Mouse (Mus musculus) lung, embryonic 15.5 days (tissue): ENCODE measurements around the gene Vmp1. TPM values are rescaled to one million over a fixed set of nuclear protein-coding genes. Genes with fewer than 3 reads are reported as not detected.

Source experiments
- ATAC-seq: fragments of 200-750 bp; cut with Nextera tagmentation; 2 replicates; pipeline ENCODE4 v1.8.0; 2017; ENCODE audit warnings: moderate number of reproducible peaks, borderline replicate concordance; ENCODE audit not compliant: low FRiP score, low TSS enrichment; ENCODE audit errors: extremely low read depth
- H3K27ac ChIP-seq: fragments of 300-500 bp; sonication (generic); 2 replicates; pipeline ENCODE4 v1.5.1; 2015; ENCODE audit warnings: moderate library complexity, mild to moderate bottlenecking, inconsistent platforms
- H3K27me3 ChIP-seq: fragments of 300-500 bp; sonication (generic); 2 replicates; pipeline ENCODE4 v1.6.1; 2015; ENCODE audit warnings: inconsistent platforms
- H3K36me3 ChIP-seq: fragments of 300-500 bp; sonication (generic); 2 replicates; pipeline ENCODE4 v1.6.1; 2015; ENCODE audit warnings: inconsistent platforms
- H3K4me1 ChIP-seq: fragments of 300-500 bp; sonication (generic); 2 replicates; pipeline ENCODE4 v1.6.1; 2015; ENCODE audit warnings: inconsistent platforms
- H3K4me2 ChIP-seq: fragments of 300-500 bp; sonication (generic); 2 replicates; pipeline ENCODE4 v1.6.1; 2015; ENCODE audit warnings: inconsistent platforms, mild to moderate bottlenecking, moderate library complexity
- H3K4me3 ChIP-seq: fragments of 300-500 bp; sonication (generic); 2 replicates; pipeline ENCODE4 v1.5.1; 2015; ENCODE audit warnings: mild to moderate bottlenecking, inconsistent platforms
- H3K9ac ChIP-seq: fragments of 300-500 bp; sonication (generic); 2 replicates; pipeline ENCODE4 v1.6.1; 2015; ENCODE audit warnings: inconsistent platforms
- H3K9me3 ChIP-seq: fragments of 300-500 bp; sonication (generic); 2 replicates; pipeline ENCODE4 v1.6.1; 2016; ENCODE audit warnings: inconsistent platforms
- WGBS: fragments of 180-500 bp; shearing (Covaris S2); methylation state at CpG from one replicate; pipeline ENCODE4 v1.1.7; 2015; 5-methylcytosine and 5-hydroxymethylcytosine counted together
- polyA plus RNA-seq: library from polyadenylated mRNA; unstranded; fragments of >200 nt; fragmentation: Nextera tagmentation; extraction: Ambion mirVana; gene quantifications from 2 replicates; pipeline ENCODE4 v1.2.1, GENCODE M21; 2015

Gene Vmp1
- polyA plus RNA-seq, 1 experiment from 2014 or later = 107 TPM

DNA sequence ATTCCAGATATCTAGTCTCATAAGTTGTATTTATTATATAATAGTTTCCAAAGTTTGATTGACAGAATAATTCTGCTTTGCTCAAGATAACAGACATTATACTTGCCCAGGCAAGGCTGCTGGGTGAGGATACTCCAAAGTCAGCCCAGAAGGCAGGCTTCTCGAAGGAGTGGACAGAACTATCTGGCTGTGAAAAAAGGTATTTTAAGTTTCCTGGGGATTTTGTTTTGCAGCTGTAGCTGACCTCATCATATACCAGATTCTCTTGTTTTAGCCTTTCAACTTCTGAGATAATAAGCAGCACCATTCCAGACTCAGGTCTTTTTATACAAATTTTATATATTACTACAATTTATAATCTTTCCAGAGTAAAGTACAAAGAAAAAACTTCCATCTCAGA is 34.1 kb downstream of the Vmp1 start:
- H3K36me3 ChIP-seq = no peaks in the 10 kb centered on the region
- H3K27me3 ChIP-seq = no peaks in the 10 kb centered on the region
- no peak overlapping the region for H3K9ac ChIP-seq
- no peak overlapping the region for H3K4me3 ChIP-seq
- H3K27ac ChIP-seq = no peak overlapping the region
- H3K4me2 ChIP-seq = no peak overlapping the region
- H3K4me1 ChIP-seq = peaks cover 11% of the 10 kb centered on the region; the same call in 1 of the 2 replicates
- WGBS = 69% methylated on average over 1 of the region's 1 CpGs
- ATAC-seq = no peak
- H3K9me3 ChIP-seq = no peaks in the 10 kb centered on the region

DNA sequence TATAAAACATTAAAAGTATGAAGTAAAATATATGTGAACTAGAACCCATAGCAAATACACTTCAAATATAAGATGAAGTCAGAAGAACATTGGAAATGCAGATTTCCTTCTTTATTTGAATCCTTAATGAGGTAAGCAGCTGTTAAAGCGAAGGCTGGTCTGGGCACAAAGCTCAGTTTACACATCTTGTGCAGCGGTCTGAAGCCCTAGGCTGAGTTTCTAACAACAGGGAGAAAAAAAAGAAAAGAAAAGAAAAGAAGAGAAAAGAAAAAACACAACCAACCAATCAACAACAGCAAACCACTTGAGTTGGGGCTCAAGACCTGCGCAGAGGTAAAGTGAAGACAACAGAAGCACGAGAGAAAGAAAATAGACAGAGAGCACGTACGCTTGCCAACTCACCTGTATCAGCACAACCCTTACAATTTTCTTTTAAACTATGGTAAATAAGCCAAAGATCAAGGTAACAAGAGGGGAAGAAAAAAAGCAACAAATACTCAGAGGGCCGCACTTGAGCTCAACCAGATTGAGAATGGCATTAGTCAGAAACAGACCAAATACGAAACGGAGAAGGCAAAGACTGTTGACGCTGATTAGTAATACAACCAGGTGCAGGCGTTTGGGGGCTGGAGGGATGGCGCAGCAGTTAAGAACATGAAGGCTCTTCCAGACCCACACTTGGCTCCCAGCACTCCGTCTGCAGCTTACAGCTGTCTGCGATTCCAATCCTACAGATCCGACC is 35.8 kb downstream of the Vmp1 start:
- H3K36me3 ChIP-seq = no peaks in the 10 kb centered on the region
- peaks cover 10% of the 10 kb centered on the region; the same call in 1 of the 2 replicates for H3K4me1 ChIP-seq
- no peak overlapping the region for H3K9ac ChIP-seq
- H3K27me3 ChIP-seq = no peaks in the 10 kb centered on the region
- no peak overlapping the region for H3K27ac ChIP-seq
- ATAC-seq = no peak
- H3K9me3 ChIP-seq = no peaks in the 10 kb centered on the region
- H3K4me3 ChIP-seq = no peak overlapping the region
- WGBS = 73% methylated on average over 15 of the region's 15 CpGs
- no peak overlapping the region for H3K4me2 ChIP-seq

DNA sequence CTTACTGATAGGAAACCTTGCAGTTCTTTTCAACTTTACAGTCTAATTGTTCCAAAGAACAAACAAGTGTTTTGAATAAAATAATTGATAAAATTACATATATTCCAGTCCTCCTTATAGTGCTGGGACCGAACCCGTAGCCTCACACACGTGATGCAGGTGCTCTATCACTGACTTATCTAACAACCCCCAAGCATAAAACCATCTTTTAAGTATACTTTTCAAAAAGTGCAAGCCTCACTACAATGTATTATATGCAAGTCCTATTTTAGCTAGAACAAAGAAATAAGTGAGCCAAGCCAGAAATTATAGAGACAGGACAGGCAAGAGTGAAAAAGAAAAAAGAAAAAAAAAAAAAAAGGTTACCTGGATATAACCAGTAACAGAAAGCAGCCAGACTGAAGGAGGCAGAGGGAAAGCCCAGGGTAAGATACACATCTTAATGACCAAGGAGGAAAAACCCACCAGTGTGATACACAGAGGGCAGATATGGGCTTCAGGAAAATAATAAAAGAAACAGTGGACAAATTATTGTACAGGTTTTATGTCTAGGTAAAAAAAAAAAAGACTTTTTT is 36.7 kb downstream of the Vmp1 start:
- Histone ChIP-seq H3K9ac (no peak overlapping the region), H3K36me3 (peaks cover 4% of the 10 kb centered on the region; the same call in 1 of the 2 replicates), H3K4me2 (no peak overlapping the region; the same call in 1 of the 2 replicates), H3K27ac (peak overlapping the region; percentile 72), H3K27me3 (no peaks in the 10 kb centered on the region), H3K4me3 (no peak overlapping the region), H3K9me3 (no peaks in the 10 kb centered on the region), H3K4me1 (peaks cover 7% of the 10 kb centered on the region; the same call in 1 of the 2 replicates)
- WGBS = 64% methylated on average over 3 of the region's 3 CpGs
- ATAC-seq = no peak

DNA sequence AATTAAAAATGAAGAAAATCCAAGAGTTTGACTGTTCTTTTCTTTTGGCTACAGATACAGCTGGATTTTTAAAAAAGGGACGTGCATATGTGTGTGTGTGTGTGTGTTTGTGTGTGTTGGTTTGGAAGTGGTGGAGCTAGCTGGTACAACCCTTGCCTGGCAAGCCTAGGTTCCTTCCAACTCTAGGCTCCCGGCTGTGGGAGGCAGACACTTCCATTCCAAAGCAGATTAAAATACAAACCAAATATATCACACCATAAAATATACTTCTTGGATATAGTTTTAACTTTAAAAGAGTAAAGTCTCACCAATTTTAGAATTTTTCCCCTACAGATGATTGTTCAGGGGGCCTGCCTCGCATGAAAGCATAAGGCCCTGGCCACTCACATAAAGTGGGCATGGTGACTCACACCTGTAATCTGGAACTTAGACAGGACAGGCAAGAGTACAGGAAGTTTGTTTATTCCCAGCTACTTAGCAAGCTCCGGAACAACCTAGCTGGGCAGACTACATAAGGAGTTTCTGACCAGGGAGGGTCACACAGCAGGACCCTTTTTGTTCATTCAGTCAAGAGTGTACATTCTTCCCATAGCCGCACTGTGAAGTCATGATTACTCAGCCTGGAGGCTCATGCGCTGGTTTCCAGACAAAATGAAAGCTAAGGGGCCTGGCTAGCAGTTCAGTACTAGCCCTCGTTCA is 37.4 kb downstream of the Vmp1 start:
- no peak overlapping the region; the same call in 1 of the 2 replicates for H3K4me2 ChIP-seq
- peaks cover 7% of the 10 kb centered on the region; the same call in 1 of the 2 replicates for H3K4me1 ChIP-seq
- peak overlapping the region; percentile 72 for H3K27ac ChIP-seq
- H3K9me3 ChIP-seq = no peaks in the 10 kb centered on the region
- peaks cover 4% of the 10 kb centered on the region; the same call in 1 of the 2 replicates for H3K36me3 ChIP-seq
- ATAC-seq = peak; percentile 59
- no peak overlapping the region for H3K9ac ChIP-seq
- no peak overlapping the region for H3K4me3 ChIP-seq
- 43% methylated on average over 7 of the region's 7 CpGs for WGBS
- no peaks in the 10 kb centered on the region for H3K27me3 ChIP-seq

DNA sequence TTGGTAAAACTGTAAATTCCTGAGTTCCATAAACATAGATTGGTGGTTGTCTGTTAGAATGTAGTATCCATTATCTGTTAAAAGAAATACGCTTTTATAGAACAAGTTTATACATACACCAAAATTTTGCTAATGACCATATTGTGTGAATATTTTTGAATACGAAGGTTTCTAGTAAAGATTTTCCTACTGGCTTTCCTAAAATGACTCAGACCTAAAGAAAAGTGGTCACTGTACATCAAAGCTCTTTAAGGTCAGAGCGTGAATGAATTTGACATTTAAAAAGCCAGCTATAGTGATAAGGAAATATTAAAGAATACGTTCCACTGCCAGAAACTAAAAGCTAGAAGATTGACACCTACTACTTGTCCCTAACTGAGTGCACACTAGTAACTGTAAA is 39.1 kb downstream of the Vmp1 start:
- Histone ChIP-seq H3K27me3 (no peaks in the 10 kb centered on the region), H3K4me3 (no peak overlapping the region), H3K27ac (no peak overlapping the region), H3K4me2 (no peak overlapping the region), H3K9me3 (no peaks in the 10 kb centered on the region), H3K4me1 (peaks cover 7% of the 10 kb centered on the region; the same call in 1 of the 2 replicates), H3K9ac (no peak overlapping the region), H3K36me3 (peaks cover 4% of the 10 kb centered on the region; the same call in 1 of the 2 replicates)
- 88% methylated on average over 4 of the region's 4 CpGs for WGBS
- ATAC-seq = no peak

DNA sequence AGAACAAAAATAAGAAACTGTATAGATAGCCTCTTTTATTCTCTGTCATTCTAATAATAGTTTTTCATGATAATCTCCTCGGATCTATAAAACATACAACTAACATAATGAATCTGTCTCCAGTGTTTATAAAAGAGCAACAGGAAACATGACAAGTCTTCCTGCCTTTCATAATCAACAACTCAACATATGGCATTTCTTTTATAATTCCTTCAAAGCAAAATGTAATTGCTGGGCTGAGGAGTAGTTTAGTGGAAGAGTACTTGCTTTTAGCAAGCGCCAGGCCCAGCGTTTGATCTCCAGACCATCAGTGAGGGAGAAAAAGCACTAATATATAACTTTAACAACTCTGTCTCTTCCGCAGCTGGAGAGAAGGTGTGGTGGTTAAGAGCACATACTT is 41.9 kb downstream of the Vmp1 start:
- Histone ChIP-seq H3K27me3 (no peaks in the 10 kb centered on the region), H3K4me3 (no peak overlapping the region), H3K4me2 (no peak overlapping the region), H3K27ac (peak overlapping the region; percentile 7; the same call in 1 of the 2 replicates), H3K9ac (no peak overlapping the region), H3K36me3 (peaks cover 4% of the 10 kb centered on the region; the same call in 1 of the 2 replicates), H3K9me3 (no peaks in the 10 kb centered on the region), H3K4me1 (peaks cover 7% of the 10 kb centered on the region; the same call in 1 of the 2 replicates)
- 42% methylated on average over 4 of the region's 4 CpGs for WGBS
- no peak for ATAC-seq

DNA sequence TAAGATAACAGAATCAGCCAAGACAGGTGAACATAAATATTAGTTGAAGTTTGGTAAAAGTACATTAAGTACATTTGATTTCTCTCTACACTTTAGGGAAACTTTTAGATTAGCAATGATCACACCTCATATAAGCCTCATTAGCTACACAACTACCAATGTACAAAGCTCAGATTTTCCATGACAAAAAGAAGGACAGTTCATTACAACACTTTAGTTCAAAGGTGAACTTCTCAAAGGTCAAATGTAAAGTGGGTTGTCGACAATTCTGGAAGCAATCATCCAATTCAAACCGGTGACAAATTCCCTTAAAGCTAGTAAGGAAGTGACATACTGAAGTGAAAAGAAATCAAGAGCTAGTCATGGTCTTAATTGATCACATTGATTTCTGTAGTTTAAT is 45.9 kb downstream of the Vmp1 start:
- Histone ChIP-seq H3K36me3 (peaks cover 4% of the 10 kb centered on the region; the same call in 1 of the 2 replicates), H3K4me3 (no peak overlapping the region), H3K4me2 (no peak overlapping the region), H3K9me3 (no peaks in the 10 kb centered on the region), H3K27me3 (no peaks in the 10 kb centered on the region), H3K4me1 (no peaks in the 10 kb centered on the region), H3K27ac (no peak overlapping the region), H3K9ac (no peak overlapping the region)
- 64% methylated on average over 2 of the region's 2 CpGs for WGBS
- ATAC-seq = no peak

DNA sequence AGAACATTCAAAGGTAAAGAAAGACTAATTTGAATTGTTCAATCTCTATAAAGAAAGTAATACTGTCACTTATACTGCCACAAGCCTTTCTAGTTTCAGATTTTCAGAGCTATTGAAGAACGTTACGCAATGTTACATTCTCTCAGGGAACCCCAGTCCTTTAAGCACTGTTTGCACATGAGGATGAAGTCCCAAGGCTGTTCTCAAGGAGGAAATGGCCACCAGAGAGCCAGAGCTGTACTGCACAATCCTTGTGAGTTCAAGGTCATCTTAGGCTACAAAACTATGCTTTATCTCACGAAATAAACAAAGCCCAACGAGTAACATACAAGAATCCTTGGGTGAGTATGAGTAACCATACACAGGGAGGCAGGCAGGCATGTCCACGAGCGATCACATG is 49.2 kb downstream of the Vmp1 start:
- H3K4me3 ChIP-seq = no peak overlapping the region
- H3K4me1 ChIP-seq = no peaks in the 10 kb centered on the region
- H3K36me3 ChIP-seq = 0 out of 2 replicates have a peak, but pooled peaks cover 4% of the 10 kb centered on the region
- H3K9me3 ChIP-seq = no peaks in the 10 kb centered on the region
- no peak overlapping the region for H3K4me2 ChIP-seq
- 73% methylated on average over 6 of the region's 6 CpGs for WGBS
- no peak overlapping the region for H3K27ac ChIP-seq
- no peaks in the 10 kb centered on the region for H3K27me3 ChIP-seq
- no peak overlapping the region for H3K9ac ChIP-seq
- ATAC-seq = no peak

DNA sequence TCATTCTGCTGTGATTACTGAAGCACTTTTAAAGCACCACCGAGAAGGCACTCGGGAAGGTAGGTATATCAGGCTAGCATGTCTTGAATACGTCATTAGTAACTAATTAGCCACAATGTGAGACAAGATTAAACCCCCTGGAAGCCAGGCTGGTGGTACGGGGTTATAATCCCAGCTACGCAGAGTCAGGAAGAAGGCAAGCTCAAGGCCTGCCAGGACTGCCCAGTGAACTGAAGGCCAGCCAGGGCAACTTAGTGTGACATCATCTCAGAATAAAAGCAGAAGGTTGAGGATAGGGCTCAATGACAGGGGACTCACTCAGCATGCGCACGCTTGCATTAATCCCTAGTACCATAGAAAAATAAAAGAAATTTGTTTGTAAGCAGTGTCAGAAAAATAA is 53.7 kb downstream of the Vmp1 start:
- 73% methylated on average over 7 of the region's 7 CpGs for WGBS
- H3K9me3 ChIP-seq = no peaks in the 10 kb centered on the region
- no peaks in the 10 kb centered on the region for H3K27me3 ChIP-seq
- no peak overlapping the region for H3K4me3 ChIP-seq
- 0 out of 2 replicates have a peak, but pooled peaks cover 4% of the 10 kb centered on the region for H3K36me3 ChIP-seq
- H3K4me1 ChIP-seq = no peaks in the 10 kb centered on the region
- no peak for ATAC-seq
- H3K27ac ChIP-seq = no peak overlapping the region
- H3K4me2 ChIP-seq = no peak overlapping the region
- H3K9ac ChIP-seq = no peak overlapping the region

DNA sequence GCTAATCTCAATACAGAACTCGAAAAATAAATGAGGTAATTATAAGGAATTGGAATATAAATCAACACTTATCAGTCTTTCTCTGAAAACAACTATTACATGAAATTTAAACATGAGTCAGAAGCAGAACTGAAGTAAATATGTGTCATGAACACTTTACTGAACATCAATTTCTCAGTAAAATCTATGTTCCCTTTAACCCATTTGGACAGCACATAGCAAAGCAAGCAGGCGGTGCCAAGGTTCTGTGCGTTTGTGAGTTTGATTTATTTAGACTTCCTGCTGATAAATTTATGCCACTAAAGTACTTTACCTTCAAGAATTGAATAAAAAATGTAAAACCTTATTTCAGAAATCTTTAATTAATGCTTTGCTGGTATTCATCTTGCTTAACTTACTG is 54.2 kb downstream of the Vmp1 start:
- no peak overlapping the region for H3K4me2 ChIP-seq
- H3K4me1 ChIP-seq = 0 out of 2 replicates have a peak, but pooled peaks cover 2% of the 10 kb centered on the region
- no peak overlapping the region for H3K4me3 ChIP-seq
- H3K9ac ChIP-seq = no peak overlapping the region
- 64% methylated on average over 3 of the region's 3 CpGs for WGBS
- H3K27me3 ChIP-seq = no peaks in the 10 kb centered on the region
- 0 out of 2 replicates have a peak, but pooled peaks cover 4% of the 10 kb centered on the region for H3K36me3 ChIP-seq
- no peak for ATAC-seq
- no peak overlapping the region for H3K27ac ChIP-seq
- no peaks in the 10 kb centered on the region for H3K9me3 ChIP-seq

DNA sequence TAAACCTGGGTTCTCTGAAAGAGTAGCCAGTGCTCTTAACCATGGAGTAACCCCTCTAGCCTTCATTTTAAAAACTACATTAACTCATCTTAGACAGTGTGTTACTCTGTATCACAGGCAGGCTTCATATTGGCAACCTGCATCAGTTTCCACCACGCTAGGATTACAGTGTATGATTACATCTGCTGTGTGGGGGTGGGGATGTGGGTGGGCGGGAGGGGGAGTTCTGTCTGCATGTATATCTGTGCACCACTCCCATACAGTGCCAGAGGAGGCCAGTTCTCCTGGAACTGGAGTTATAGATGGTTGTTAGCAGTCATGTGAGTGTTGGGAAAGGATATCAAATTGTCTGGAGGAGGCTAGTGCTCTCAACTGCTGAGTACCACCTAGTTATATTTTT is 55.2 kb downstream of the Vmp1 start:
- Histone ChIP-seq H3K36me3 (0 out of 2 replicates have a peak, but pooled peaks cover 4% of the 10 kb centered on the region), H3K27ac (no peak overlapping the region), H3K4me2 (no peak overlapping the region), H3K9me3 (no peaks in the 10 kb centered on the region), H3K4me3 (no peak overlapping the region), H3K27me3 (no peaks in the 10 kb centered on the region), H3K4me1 (0 out of 2 replicates have a peak, but pooled peaks cover 9% of the 10 kb centered on the region), H3K9ac (no peak overlapping the region)
- ATAC-seq = no peak
- WGBS = 71% methylated on average over 2 of the region's 2 CpGs
